Mouse (Mus musculus) duodenum, adult 2 months (tissue): Measurements from ENCODE around the gene Slc35g2. TPM values are rescaled to one million over a fixed set of nuclear protein-coding genes. Genes with fewer than 3 reads are reported as not detected.

Source experiments
- polyA plus RNA-seq: library from polyadenylated mRNA; depleted of rRNA; stranded (reverse); fragments of >200 nt; gene quantifications from 2 replicates; pipeline ENCODE4 v1.2.3, GENCODE M21; 2012; ENCODE audit warnings: low replicate concordance; rRNA removed

The Slc35g2 gene
- 0.32 and 0.53 TPM in 2 replicates for polyA plus RNA-seq

GRCm38 (mm10) chr9:100570626-100571233 lies at the start of gene Slc35g2:
TSS of gene Slc35g2 (minus strand) at chr9:100571090.

GRCm38 (mm10) chr9:100597546-100597945 lies 26.7 kb upstream of the Slc35g2 start, which contains the start of gene Stag1:
TSS of gene Stag1 (plus strand) at chr9:100597798.

GRCm38 (mm10) chr9:100545715-100546593 lies 24.9 kb downstream of the Slc35g2 start, which contains the start of gene Nck1:
TSS of gene Nck1 (minus strand) at chr9:100546134.

Other genes with a start within 250 kb of the Slc35g2 start
- gene Il20rb, start 84.3 kb downstream of the Slc35g2 start, polyA plus RNA-seq = 1.2 and 2.0 TPM in 2 replicates
- 0.21 and 0.24 TPM in 2 replicates for gene Nck1, start 25.0 kb downstream of the Slc35g2 start, polyA plus RNA-seq
- 0.77 and 1.1 TPM in 2 replicates for gene Stag1, start 26.7 kb upstream of the Slc35g2 start, polyA plus RNA-seq